Mouse (Mus musculus) CD4-positive helper T cell, adult 2 months (primary cell): ENCODE results near the gene Ppp1r1c.

Experiments used
- DNase-seq: peaks from one replicate; pipeline ENCODE4 v3.0.0-alpha.2; 2012; ENCODE audit warnings: low read depth, missing footprints, low spot score

Ppp1r1c gene

DNA sequence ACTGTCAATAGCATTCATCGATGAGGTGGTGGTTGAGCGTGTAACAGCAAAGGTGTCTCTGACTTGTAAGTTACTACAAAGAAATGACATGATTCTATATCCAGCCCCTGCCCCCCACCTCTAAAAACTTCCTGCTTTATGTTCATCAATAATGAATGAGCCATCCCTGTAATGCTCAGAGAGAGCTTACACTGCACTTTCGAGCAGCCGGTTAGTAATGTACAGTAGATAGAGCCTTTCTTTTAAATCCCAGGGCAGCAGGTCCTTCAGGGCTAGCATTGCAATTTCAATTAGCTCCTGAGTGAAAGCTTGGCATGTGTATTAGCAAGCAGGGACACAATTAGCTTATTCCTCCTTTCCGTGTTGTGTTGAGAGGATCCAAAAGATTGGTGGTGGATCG lies at the start of gene Ppp1r1c:
Gene Ppp1r1c, plus strand, starts transcription at position 206 of the 400 bp plus-strand sequence.
- no peak for DNase-seq

DNA sequence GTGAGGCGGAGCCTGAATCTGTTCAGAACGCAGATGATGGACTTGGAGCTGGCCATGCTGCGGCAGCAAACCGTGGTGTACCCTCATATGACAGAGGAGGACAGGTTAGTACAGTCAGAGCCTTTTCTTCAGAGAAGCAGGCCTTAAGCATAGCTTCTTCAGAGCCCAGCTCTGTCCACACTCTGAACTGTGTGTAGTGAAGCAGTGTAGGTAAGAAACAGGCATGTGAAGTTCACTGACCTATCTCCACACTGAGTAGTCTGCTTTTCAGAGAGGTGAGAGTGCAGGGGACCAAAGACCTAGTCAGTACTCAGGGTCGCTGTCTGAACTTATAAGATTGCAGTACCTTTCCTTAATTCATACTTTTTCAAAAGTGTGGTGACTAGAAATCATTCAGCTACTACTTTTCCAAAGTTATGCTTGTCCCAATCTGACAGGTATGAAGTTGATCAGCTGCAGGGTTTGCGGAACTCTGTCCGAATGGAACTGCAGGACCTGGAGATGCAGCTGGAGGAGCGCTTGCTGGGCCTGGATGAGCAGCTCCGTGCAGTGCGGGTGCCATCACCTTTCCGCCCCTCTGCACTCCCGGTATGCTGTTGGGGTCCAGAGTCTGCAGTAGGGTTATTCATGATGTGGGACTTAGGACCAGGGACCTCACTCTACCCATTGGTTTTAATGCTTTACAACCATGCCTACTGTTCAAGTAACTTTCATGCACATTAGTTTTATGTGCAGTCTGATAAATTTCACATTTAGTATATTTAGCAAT lies 47.0 kb upstream of the Ppp1r1c start:
- no peak for DNase-seq

DNA sequence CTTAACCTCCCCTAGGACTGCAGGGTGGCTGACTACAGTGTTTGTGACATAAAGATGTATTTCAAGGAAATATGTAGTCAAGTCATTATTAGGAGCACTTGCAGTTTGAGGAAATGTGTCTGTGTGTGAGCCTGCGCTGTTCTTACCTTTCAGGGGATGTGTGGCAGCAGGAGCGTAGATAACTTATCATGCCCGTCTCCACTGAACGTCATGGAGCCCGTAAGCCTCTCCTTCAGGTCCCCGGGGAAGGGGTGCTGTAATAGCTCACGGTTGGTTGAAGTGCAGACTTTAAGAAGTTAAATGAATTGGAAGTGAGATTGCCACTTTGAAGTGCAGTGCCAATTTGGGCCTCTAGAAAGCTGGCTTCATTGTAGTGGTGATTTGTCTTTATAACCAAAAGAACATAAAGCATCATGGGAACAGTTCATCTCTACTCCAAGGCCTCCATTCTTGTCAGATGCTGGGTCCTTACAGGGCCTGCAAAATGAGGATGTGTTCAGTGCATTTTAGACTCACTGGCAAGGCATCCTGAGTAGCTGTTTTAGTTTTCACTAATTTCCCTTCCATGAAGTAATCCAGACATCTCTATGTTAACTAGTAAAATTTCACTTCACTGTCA lies 46.0 kb upstream of the Ppp1r1c start:
- DNase-seq: no peak

DNA sequence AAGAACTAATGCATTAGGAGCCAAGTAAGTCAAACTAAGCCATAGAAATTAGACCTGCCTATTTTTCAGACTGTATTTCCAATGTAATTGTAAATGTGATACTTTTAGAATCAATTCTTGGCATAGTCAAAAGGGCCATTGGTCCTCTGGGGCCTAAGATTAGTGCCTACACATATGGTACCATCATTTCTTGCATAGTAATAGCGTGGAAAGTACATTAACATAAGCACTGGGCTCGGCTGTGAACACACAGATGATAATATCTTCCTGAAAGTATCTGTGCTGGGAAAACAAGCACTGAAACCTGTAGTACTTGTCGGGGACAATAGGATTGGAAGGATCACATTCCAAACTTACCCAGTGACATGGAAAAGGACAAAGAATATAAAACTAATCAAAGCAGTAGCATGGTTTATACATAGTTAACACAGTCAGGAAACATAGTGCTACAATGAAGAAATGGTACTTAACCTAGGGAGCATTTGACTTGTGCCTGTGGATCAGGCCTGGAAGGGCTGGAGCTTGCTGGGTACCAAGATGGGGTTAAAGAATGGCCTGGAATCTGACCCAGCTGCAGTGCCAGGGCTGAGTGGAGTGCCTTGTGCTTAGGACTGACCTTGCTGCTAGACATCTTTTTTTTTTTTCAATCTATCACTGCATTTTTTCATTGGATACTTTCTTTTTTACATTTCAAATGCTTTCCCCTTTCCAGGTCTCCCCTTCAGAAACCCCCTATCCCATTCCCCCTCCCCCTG lies 42.9 kb upstream of the Ppp1r1c start:
- no peak for DNase-seq

DNA sequence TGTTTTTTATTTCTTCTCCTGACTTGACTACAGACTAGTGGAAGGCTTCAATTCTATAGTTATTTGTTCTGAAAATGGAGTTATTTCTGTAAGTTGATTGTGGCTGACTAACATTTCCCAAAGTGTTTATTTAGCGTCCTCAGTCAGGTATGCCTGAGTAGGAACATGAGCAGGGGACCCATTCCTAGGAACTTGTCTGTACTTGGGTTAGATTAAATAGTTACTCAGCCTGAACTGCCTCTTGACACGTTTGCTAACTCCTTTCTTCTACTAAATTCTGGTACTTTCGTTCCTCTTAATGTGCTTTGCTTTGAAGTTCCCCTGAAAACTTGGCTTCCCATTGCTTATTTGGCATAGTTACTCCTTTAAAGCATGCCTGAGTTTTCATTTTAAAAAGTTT lies 42.1 kb upstream of the Ppp1r1c start:
- DNase-seq: no peak

DNA sequence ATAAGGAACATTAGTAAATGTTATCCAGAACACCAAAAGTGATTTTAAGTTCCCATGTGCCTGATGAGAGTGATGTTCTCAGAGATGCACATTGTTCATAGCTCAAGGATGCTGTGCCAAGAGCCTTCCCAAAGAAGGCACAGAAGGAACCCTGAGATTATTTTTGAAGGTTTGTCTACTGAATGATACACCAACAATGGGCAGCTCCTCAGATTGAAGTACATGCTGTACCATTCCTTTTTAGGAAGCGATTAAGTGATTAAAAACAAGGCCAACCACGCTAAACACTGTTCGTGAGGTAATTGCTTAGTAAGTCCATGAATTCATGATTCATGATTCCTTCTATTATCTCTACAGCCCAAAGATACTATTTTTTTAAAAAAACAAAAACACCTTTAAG lies 32.3 kb upstream of the Ppp1r1c start:
- no peak for DNase-seq

DNA sequence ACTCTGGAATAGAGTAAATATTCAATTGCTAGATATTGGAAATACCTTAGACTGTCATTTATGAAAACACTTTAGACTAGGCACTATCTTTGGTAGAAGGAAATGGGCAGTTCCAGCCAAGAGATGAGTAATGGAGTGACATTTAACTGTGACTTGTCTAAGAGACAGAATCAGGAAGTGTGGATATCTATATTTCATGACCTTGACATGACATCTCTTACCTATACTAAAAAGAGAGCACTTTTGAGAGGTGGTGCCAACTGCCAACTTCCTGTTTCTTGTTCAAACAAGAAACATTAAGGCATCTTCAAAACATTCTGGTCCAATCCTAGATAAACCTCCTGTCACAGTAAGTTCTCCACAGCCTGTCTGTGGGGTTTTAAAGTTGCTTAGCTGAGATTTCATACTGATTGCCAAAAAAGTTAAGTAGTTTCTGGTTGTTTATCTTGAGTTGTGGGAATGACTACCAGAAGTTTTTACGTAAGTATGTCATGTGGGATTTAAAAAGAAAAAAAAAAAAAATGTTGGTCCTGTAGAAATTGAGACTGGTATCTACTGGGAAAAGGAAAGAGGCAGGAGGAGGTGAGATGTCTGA lies 29.8 kb upstream of the Ppp1r1c start:
- no peak for DNase-seq

DNA sequence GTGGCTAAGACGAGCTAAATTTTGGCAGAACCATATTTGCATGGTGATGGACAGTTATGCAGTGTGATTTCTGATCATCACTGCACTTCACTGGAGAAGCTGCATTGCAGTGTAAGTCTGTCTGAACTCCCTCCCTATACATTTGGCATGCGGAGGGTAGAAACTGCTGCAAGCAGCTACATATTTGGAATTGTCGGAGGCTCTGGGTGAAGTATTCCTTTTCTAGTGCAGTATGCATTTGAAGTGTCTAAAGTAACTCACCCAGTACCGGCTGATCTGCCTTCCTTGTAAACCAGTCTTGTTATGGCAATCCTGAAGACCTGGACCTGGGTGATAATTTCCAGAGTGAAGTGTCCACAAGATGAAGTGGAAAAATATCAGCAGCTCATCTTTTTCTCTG lies 25.9 kb upstream of the Ppp1r1c start:
- DNase-seq: no peak

DNA sequence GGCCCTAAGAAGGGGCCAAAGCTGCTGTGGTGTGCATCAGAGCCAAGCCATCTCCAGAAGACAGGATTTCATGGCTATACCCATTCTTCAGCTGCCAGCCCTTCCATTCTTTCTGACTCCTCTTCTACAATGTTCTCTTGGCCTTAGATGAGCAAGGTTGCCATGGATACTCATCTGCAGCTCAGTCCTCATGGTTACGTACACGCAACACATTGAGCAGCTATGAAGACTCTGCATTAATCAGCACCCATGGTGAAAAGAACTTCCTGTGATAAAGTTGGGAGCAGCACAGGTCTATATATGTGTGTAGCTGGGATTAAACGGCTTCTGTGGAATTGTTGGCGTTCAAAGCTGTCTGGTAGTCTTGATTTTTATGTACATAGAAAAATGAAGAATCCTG lies 24.3 kb upstream of the Ppp1r1c start:
- DNase-seq: no peak

DNA sequence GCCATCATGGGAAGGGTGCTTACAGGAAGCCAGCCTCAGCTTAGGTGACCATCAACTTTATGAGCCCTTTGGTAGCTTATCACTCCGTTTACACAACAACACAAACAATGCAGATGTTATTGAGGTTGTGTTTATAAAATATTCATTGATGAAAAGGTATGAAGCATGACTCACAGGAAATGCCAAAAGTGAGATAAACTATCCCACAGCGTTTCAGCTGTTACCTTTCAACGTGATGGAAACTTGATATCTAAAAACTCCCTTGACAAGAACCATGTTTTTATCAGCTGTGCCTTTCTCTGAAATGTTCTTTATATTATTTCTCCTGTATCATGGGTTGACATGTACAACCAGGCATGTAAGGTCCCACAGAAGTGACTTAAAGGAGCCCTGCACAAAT lies 16.7 kb upstream of the Ppp1r1c start:
- no peak for DNase-seq

DNA sequence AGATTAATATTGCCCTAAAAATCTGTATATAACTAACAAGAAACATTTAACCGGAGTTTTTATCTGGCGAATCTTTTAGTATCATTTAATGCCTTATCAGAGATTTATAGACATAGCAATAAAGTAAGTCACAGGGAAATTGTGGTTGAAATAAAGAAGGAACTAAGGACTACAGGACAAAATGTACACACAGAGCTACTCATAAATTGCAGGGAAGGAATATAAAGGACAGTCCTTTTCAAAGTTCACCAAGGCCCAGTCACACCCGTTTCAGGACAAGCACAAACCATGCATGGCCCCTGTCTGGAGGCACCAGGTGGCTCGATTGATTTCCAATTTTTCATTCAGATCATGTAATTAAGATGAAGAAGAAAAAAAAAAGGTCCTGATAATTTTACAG lies 12.4 kb upstream of the Ppp1r1c start:
- no peak for DNase-seq

DNA sequence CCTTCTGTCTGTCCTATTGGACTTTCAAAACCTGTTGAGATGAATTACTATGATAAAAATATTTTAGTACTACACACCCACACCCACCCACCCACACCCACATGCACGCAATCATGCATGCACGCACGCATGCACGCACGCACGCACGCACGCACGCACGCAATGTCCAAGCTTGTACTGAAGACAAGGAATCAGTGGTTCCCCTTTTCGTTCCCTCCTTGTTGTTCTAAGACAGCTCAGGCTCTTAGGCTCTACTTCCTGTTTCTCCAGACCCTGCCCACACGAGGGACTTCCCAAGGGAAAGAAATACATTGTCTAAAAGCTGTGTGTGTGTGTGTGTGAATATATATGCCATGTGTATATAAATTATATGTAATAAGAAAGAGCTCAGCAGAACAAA lies 11.6 kb upstream of the Ppp1r1c start:
- DNase-seq: no peak

DNA sequence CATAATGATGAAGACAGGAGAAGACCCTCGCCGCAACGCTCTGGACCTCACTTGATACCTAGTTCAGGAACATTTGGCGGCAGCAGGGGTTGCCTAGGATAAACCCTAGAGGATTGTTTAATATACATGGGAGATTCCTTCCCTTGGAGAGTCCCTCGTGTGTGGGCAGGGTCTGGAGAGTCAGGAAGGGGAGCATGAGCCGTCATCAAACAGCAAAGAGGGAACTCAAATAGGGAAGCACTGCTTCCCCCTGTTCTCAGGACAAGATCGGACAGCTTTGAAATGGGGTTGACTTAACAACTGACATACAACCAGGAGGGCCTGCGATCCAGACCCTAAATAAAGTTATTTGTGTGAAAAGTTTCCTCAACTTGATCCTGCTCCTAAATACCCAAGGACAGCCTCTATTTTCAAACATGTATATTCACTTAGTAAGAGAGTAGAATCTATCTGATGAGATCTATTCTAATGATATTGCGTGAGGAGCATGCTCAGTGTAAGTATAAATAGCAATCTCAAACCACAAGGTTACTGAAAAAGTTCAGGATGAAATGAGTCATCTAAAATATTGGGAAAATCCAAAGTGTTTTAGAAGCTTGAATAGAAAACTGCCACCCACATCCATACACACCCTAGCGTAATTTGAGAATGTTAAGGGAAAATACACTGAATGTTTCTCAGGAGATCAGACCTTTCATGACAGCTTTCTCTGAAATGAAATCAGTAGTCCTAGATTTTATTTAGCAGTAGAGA lies 10.9 kb upstream of the Ppp1r1c start:
- no peak for DNase-seq

DNA sequence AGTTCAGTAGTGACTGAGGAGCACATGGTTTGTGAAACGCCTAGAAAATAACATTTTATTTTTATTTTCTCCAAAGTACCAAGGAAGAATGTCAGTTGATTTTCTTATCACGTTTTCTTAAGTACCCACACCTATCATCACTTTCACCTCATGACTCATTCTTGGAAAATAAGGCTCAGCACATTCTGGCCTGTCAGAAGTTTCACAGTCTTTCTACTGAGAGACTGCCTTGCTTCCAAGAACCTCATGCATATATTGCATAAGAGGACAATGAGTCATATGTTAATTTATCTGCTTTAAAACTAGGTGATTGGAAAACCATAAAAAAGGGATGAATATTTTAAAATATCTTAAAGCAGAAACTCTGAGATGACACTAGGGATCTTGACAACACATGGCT lies 9.4 kb upstream of the Ppp1r1c start:
- DNase-seq: peak; percentile 10

DNA sequence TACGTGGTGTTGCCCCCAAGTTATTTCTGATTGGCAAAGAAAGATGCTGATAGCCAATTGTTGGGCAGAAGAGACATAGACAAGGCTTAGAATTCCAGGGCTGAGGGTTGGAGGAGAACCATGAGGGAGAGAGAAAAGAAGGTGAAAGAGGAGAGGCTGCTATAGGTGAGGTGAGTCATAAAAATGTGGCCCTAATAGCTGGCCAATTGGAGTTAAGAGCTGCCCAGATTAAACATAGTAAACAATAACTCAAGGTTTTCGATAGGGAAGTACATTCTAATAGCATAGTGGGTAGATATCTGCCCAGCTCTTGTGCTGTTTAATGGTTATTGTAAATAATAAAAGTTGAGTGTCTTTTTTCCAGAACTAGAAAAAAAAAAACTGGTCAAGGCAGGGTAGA lies 2.8 kb upstream of the Ppp1r1c start:
- DNase-seq: no peak

DNA sequence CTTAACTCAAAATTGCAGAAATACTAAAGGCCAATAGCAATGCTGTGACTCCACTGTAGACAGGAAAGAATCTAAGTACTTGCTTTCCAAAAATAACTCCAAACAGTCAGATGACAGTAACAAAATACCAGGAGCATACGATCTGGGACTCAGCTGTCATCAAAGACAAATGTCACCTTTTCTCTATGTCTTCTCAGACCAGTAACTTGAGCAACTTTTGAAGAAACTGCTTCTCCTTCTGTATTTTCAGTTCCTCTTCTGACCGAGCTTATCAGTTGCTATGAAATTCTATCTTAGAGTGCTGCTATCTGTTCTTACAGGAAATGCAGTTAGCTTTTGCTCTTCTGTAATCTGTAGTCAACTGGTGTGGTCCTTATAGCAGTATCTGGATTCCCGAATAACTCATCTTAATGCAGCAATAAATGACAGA lies 6.1 kb downstream of the Ppp1r1c start:
- DNase-seq: no peak

DNA sequence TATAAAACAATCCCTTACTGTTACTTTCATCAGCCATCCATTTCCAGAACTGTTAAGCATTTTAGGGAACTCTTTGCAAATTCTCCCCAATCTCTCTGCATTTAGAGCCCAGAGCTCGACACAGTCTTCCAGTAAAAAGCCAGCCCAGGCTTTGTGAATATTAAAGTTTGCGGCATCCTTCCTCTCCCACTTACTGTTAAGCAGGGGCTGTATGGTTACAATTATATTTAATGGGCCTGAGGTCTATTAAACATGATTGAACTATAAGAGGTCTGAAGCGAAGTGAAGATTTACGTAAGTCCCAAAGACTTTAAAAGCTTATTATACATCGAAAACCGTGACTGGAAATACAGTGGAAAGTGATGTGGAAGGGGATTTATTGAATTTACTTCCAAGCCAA lies 7.2 kb downstream of the Ppp1r1c start:
- no peak for DNase-seq

DNA sequence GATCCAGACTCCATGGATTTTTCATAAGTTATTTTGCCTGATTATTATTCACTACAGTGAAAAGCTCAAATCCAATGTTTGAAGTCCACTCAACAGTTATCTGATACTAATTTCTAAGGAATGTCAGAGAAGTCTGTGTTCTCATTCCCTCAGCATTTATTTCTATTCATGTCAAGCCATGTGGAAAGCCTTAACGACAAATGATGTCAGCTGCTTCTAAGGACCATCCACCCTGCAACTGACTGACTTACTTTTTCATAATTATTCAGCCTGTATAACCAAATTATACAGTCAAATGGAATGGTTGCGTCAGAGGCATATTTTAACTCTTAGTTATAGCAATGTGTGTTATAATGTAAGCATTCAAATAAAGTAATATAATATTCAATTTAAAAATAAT lies 8.3 kb downstream of the Ppp1r1c start:
- DNase-seq: no peak

DNA sequence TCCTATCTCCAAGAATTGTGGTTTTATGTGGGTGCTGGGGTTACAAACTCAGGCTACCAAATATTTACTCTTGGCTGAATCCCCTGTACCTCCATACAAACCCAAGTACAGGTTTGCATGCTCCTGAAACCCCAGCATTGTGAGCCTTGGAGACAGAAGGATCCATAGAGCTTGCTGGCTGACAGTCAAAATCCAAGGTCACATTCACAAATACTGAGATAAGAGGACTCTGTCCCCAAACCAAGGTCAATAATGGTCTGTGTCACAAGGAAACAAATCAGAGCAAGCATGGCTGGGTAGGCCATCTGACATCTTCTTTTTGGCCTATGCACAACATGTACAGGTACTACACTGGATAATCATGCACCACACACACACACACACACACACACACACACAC lies 10.3 kb downstream of the Ppp1r1c start:
- DNase-seq: no peak

DNA sequence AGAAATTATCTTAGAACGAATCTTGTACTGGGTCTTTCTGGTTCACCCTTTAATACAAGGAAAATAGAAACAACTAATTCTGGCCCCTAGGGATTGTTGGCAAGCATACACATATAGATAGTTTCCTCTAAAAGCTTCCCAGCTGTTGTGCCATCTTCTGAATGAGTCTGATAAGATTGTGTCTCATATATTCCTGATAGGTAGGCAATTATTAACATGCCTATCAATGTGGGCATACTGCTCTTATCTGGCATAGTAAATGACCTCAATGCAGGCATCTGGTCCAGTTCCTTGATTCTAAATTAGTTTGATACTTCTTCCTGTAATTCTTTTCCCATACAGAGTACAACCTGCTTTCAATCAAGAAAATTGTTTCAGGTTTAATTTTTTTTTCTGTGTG lies 14.8 kb downstream of the Ppp1r1c start:
- no peak for DNase-seq

DNA sequence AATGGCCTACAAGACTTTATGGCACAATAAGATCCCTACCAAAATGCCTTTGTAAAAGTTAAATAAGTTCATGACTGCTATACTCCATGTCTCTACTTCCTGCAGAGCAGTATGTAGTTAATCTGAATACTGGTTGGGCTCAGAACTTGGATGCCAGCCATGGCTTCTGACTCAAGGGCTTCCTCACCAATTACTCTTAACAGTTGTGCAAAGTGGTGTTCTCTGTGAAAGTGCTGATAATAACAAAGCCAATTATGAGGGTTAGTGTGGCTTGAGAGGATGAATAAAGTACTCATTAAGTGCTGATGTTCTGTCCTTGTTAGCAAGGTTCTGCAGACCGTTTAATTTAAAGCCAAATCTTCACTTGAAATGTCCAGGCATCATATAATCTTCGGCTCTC lies 31.4 kb downstream of the Ppp1r1c start:
- no peak for DNase-seq

DNA sequence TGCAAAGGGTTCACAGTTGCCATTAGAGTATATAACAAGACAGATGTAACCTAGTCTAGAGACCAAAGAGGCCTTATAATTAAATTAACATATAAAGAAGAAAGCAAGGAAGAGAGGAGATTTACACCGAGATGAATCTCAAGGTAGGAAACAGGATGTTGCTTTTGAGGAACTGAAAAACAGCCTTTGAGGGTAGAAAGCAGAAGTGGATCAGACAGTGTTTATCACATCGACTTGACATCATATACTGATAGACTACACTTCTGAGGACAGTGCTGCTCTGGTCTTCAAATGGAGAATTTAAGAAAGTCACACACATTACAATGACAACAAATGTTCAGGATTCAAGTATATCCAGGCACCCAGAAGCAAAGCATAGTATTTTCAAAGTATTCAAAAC lies 34.4 kb downstream of the Ppp1r1c start:
- DNase-seq: no peak
